ENCODE assay signal across 14 mouse cellular contexts in the genomic region with DNA sequence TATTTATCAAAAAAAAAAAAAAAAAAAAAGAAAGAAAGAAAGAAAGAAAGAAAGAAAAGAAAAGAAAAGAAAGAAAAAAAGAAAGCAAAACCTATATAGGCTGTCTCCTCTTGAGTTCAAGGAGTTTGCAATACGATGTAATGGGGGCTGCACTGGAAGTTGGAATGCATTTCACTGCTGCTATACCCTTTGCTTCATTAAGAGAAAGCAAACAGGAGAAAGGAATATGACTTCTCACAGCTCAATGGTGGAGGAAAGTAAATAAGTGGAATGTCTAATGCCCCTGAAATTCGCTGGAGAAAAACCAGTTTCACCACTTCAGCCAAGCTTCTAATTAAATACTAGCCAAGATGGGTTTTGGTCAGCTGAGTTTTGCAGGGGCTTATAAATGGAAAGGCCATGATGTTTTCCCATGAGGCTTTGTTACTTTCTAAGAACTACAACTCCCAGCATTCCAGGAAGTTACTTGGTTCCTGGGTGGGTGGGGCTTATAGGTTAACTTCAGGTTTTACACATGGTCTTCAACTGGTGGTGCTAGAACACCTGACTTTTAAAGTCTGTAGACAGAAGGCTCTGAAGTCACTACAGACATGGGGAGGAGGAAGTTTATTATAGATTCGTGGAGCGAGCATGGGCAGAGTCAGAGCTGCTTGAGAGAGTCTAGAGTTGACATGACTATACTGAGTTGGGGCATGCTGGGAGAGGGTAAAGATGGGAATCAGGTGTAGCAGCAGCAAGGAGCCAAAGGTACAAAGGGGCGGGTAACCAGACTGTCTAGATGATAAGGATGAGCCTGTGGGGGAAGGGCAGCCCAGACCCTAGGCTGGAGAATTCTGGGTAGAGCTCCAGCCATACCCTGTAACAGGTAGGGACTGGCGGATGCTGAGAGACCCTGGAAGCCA. TPM values are rescaled to one million over a fixed set of nuclear protein-coding genes. Genes with fewer than 3 reads are reported as not detected.
DNase-seq lines count a peak whose midpoint lies in the region; ATAC-seq and TF ChIP-seq lines count a peak whose summit lies in the region.
"Had no signal": no experiment of that assay in that cellular context is flagged by ENCODE, and none has a peak within 500 bp of the region (broad histone marks: within the 10 kb centered on the region; RNA-seq: fewer than 3 reads in every experiment).

No protein-coding gene starts in this region.

- H3K4me2 ChIP-seq in kidney, postnatal 0 days (ENCODE audit: low read length): no peak overlapping the region
- H3K4me2 ChIP-seq in midbrain, embryonic 16.5 days (ENCODE audit: low read length): no peak overlapping the region
- H3K4me2 ChIP-seq: heart, embryonic 15.5 days; neural tube, embryonic 12.5 days had no signal

- no peak for TF ChIP-seq CTCF in kidney, postnatal 0 days (IDR thresholded peaks at IDR 0.05; ENCODE audit: low read depth)

- WGBS in kidney, postnatal 0 days: 73% methylated on average over 6 of the region's 6 CpGs
- WGBS in midbrain, embryonic 16.5 days: 81% methylated on average over 6 of the region's 6 CpGs

- no peak overlapping the region for H3K9ac ChIP-seq in kidney, postnatal 0 days (ENCODE audit: low read depth, low read length)
- no peak overlapping the region for H3K9ac ChIP-seq in midbrain, embryonic 16.5 days (ENCODE audit: low read depth, low read length)
- H3K9ac ChIP-seq: heart, embryonic 15.5 days; liver, embryonic 14.5 days; neural tube, embryonic 12.5 days had no signal

- DNase-seq in embryo, embryonic 10.5 days (ENCODE audit: low spot score): peak; percentile 18
- DNase-seq in embryo, embryonic 9.5 days (ENCODE audit: extremely low spot score): no peak
- DNase-seq in kidney, postnatal 0 days (ENCODE audit: low spot score): peak; percentile 34
- no peak for DNase-seq in kidney, postnatal 10 days
- DNase-seq in NIH3T3 (ENCODE audit: low read depth): peak; percentile 19
- DNase-seq in adipocyte (ENCODE audit: low spot score): no peak
- no peak for DNase-seq in liver
- DNase-seq: cerebellum, adult 9-11 months; gastrocnemius, postnatal 25 days had no signal

- H3K4me1 ChIP-seq in kidney, postnatal 0 days (replicated peaks; ENCODE audit: insufficient read depth, low read length): no peaks in the 10 kb centered on the region
- H3K4me1 ChIP-seq in midbrain, embryonic 16.5 days (ENCODE audit: control insufficient read depth, insufficient read depth, low read length): peaks cover 5% of the 10 kb centered on the region; the same call in 1 of the 2 replicates
- H3K4me1 ChIP-seq: neural tube, embryonic 12.5 days had no signal

- ATAC-seq in kidney, postnatal 0 days (replicated peaks; ENCODE audit: low FRiP score, low read depth): no peak
- ATAC-seq in midbrain, embryonic 16.5 days: peak; percentile 30; the same call in 1 of the 2 replicates

- no peaks in the 10 kb centered on the region for H3K27me3 ChIP-seq in kidney, postnatal 0 days (ENCODE audit: insufficient read depth, low read length)
- no peaks in the 10 kb centered on the region for H3K27me3 ChIP-seq in midbrain, embryonic 16.5 days (ENCODE audit: control insufficient read depth, insufficient read depth, low read depth, low read length)
- H3K27me3 ChIP-seq: heart, embryonic 15.5 days; neural tube, embryonic 12.5 days had no signal

- H3K9me3 ChIP-seq in kidney, postnatal 0 days (replicated peaks; ENCODE audit: low read length): no peaks in the 10 kb centered on the region
- no peaks in the 10 kb centered on the region for H3K9me3 ChIP-seq in midbrain, embryonic 16.5 days (replicated peaks; ENCODE audit: control insufficient read depth, low read length, poor library complexity, severe bottlenecking)
- H3K9me3 ChIP-seq: heart, embryonic 15.5 days; neural tube, embryonic 12.5 days had no signal

- no peak overlapping the region for H3K4me3 ChIP-seq in kidney, postnatal 0 days (replicated peaks; ENCODE audit: low read depth, low read length)
- H3K4me3 ChIP-seq in midbrain, embryonic 16.5 days (ENCODE audit: low read depth, low read length): no peak overlapping the region
- H3K4me3 ChIP-seq: heart, embryonic 15.5 days; neural tube, embryonic 12.5 days had no signal

- no peaks in the 10 kb centered on the region for H3K36me3 ChIP-seq in kidney, postnatal 0 days (ENCODE audit: insufficient read depth, low read length)
- H3K36me3 ChIP-seq in midbrain, embryonic 16.5 days (ENCODE audit: control insufficient read depth, insufficient read depth, low read length): no peaks in the 10 kb centered on the region
- H3K36me3 ChIP-seq: G1E; heart, embryonic 15.5 days; neural tube, embryonic 12.5 days had no signal

- no peak overlapping the region for H3K27ac ChIP-seq in kidney, postnatal 0 days
- no peak overlapping the region for H3K27ac ChIP-seq in midbrain, embryonic 16.5 days (ENCODE audit: low read length)
- H3K27ac ChIP-seq: heart, embryonic 15.5 days; liver, embryonic 14.5 days; neural tube, embryonic 12.5 days had no signal

RNA-seq across cellular contexts. Expression of a gene that starts 59.8 kb away (rescaled TPM):
- polyA plus RNA-seq in kidney, postnatal 0 days (2015; fragmentation: Nextera tagmentation; extraction: Ambion mirVana): 105 and 106 TPM in 2 replicates
- 11.9 and 12.7 TPM in 2 replicates for polyA plus RNA-seq in midbrain, embryonic 16.5 days (2015; fragmentation: Nextera tagmentation; extraction: Ambion mirVana)

Comparison
In these comparisons a context has a peak if more than half of its experiments do, and no peak if none do; other contexts are left out.
1. DNase-seq: peak in embryo, embryonic 10.5 days (single experiment), kidney, postnatal 0 days (single experiment) and NIH3T3 (single experiment); none in embryo, embryonic 9.5 days (single experiment), kidney, postnatal 10 days (single experiment), adipocyte (single experiment) and liver (single experiment).